Mouse (Mus musculus) E14TG2a.4 (cell line): ENCODE measurements around the gene Cyfip1.
A peak's percentile ranks its signal among the peaks of the same experiment; 100 is the strongest.

Experiments used
- H3K27me3 ChIP-seq: 2 replicates; pipeline ENCODE4 v1.6.1; 2014; ENCODE audit warnings: low read length, control low read depth; ENCODE audit not compliant: insufficient read depth
- H3K36me3 ChIP-seq: 2 replicates; pipeline ENCODE4 v1.6.1; 2014; ENCODE audit warnings: low read length, control low read depth; ENCODE audit not compliant: insufficient read depth
- H3K4me1 ChIP-seq: replicated peaks from 2 replicates; pipeline ENCODE4 v1.6.1; 2014; ENCODE audit warnings: low read depth, low read length, control low read depth
- H3K4me3 ChIP-seq: replicated peaks from 2 replicates; pipeline ENCODE4 v1.5.1; 2014; ENCODE audit warnings: mild to moderate bottlenecking, low read length
- H3K9me3 ChIP-seq: 2 replicates; pipeline ENCODE4 v1.6.1; 2014; ENCODE audit warnings: low read length, control low read depth
- CTCF ChIP-seq: conservative IDR thresholded peaks from 2 replicates; pipeline ENCODE4 v1.5.1; 2014; ENCODE audit warnings: low read length
- NANOG ChIP-seq: IDR thresholded peaks from 2 replicates; pipeline ENCODE4 v1.6.1; 2014; ENCODE audit warnings: borderline replicate concordance, low read length, mixed read lengths
- POU5F1 ChIP-seq: IDR thresholded peaks from 2 replicates; pipeline ENCODE4 v1.6.1; 2014; ENCODE audit warnings: low read length, borderline replicate concordance

The Cyfip1 gene

DNA sequence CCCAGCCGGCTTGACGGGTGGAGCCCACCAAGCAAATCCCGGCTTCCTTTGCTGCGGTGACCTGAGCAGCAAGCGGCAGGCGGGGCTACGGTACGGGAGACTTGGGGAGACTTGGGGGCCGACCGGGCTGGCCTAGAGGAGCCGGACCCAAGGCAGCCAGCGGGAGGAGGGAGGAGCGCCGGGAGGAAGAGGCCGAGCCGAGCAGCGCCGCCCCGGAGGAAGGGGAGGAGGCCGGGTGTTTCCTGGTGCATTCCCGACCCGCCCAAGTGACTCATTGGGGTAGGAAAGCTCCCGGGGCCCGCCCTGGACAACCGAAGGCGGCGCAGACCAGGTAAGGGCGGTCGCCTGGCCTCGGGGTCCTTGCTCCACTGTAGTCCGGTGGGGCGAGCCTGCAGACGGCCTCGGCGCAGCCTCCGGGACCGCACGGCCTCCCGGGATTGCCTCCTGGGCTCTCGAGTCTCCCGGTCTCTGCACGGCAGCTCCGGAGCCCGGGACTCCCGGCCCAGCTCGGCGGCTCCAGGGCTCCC is 495 bp downstream of the Cyfip1 start:
- no peaks in the 10 kb centered on the region for H3K27me3 ChIP-seq
- peak overlapping the region; percentile 89 for H3K4me3 ChIP-seq
- H3K36me3 ChIP-seq: no peaks in the 10 kb centered on the region
- TF ChIP-seq POU5F1 (no peak), CTCF (no peak), NANOG (no peak)
- H3K4me1 ChIP-seq: peaks cover 38% of the 10 kb centered on the region
- no peaks in the 10 kb centered on the region for H3K9me3 ChIP-seq

DNA sequence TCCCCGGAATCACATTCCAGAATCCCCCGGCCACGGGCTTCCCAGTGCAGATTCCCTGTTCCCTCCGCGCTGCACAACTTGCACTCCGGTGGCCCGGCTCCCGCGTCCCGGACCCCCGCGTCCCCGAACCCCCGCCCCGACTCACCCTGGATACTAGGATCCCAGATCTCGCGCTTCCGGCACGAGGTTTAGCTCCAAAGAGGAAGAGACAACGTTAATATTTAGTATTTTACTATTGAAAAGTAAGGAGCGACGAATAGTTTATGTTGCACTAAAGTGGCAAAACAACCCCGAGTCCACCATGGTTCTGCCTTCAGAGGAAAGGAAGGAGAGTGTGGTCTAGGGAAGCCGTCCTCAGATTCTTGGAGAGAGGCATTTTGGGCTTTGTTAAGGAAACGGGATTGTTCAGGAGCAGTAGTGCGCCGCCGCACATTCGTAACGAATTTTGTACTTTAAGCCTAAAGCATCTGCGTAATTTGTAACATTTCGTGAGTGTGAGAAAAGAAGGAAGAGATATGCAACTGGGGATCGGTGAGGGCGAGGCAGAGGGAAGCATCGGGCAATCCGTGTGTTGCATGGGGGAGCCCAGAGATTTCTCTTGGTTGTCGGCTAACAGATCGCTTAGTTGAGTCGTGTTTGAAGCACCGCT is 1.1 kb downstream of the Cyfip1 start:
- Histone ChIP-seq H3K4me1 (peaks cover 40% of the 10 kb centered on the region), H3K4me3 (peak overlapping the region; percentile 89), H3K36me3 (no peaks in the 10 kb centered on the region), H3K9me3 (no peaks in the 10 kb centered on the region), H3K27me3 (no peaks in the 10 kb centered on the region)
- TF ChIP-seq NANOG (no peak), POU5F1 (no peak), CTCF (no peak)

DNA sequence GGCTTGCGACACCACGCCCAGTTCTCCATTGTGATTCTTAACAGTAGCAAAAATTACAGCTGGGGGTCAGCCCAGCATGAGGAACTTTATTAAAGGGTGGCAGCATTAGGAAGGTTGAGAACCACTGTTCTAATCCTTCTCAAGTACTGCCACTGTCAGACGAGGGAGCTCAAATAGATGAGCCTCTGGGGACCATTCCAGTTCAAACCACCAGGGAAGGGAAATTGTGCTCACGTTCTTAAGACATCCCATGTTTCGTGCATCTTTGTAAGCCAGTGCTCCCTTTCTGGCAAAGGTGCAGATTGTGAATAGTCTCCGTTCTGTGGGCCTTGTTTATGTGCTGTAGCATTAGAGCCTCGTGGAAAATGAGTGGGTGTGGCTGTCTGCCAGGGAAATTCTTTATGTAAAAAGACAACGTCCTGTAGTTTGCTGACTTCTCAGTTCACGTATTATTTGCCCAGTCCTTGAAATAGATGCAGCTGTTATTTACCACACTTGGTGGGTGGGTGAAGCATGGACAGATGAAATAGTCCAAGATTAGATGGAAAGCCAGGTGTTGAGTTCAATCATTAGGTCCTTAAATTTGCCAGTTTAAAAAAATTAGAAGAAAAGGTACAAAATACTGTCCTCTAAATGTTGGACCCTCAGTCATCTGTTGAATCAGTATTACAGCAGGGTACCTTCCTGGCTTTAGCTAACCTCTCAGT is 5.2 kb downstream of the Cyfip1 start:
- H3K27me3 ChIP-seq: no peaks in the 10 kb centered on the region
- H3K4me1 ChIP-seq: peaks cover 63% of the 10 kb centered on the region
- H3K4me3 ChIP-seq: no peak overlapping the region
- H3K36me3 ChIP-seq: peaks cover 6% of the 10 kb centered on the region; the same call in 1 of the 2 replicates
- TF ChIP-seq CTCF: no peak
- TF ChIP-seq NANOG: no peak
- TF ChIP-seq POU5F1: no peak
- no peaks in the 10 kb centered on the region for H3K9me3 ChIP-seq

DNA sequence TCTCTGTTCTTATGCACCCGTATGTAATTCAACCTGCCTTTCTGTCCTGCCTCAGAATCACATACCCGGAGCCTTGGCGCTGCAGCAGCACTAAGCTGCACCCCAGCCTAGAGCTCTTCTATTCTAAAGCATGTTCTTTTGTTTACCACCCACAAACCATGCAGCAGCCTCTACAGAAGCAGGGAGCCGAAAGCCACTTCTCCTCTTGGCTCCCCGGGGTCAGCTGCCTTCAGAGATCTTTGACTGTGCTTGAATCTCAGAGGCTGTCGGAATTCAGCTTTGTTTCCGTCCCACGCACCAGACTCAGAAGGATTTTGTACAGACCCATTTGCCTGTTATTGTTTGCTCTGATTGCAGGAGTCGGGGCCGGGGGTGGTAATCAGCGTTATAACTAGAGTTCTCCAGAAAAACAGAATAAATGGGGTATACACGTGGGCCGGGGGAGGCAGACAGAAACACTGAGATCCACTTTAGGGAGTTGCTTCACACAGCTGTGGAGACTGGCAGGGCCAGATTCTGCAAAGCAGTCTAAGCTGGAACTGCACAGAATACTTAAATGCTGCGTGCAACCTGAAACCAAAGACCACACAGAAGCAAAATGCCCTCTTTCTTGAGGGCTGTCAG is 8.5 kb downstream of the Cyfip1 start:
- no peaks in the 10 kb centered on the region for H3K9me3 ChIP-seq
- TF ChIP-seq POU5F1: no peak
- no peak for TF ChIP-seq NANOG
- TF ChIP-seq CTCF: no peak
- peaks cover 66% of the 10 kb centered on the region for H3K4me1 ChIP-seq

DNA sequence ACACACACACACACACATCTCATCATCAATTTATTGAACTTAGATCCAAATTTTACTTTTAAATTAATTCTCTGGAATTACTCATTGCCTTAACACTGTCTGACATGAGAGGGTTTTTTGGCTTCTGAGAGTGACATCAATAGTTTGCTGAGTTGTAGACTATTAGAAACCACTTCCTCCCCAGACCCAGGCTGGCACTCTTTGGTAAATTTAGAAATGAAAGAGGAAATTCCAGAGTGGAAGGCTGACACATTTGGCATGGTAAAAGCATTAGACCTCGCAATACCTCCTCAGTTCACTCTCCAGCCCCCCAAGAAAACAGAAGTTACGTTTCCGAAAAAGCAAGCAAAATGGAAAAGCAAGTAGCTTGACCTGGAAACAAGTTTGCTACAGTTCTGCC is 11.2 kb downstream of the Cyfip1 start:
- H3K9me3 ChIP-seq: no peaks in the 10 kb centered on the region
- H3K4me1 ChIP-seq: peaks cover 57% of the 10 kb centered on the region
- TF ChIP-seq NANOG (no peak), CTCF (no peak), POU5F1 (no peak)
- no peaks in the 10 kb centered on the region for H3K27me3 ChIP-seq
- no peak overlapping the region for H3K4me3 ChIP-seq
- H3K36me3 ChIP-seq: peaks cover 10% of the 10 kb centered on the region; the same call in 1 of the 2 replicates

More for the DNA sequence above, 8.5 kb downstream of the Cyfip1 start:
- Histone ChIP-seq H3K27me3 (no peaks in the 10 kb centered on the region), H3K36me3 (peaks cover 10% of the 10 kb centered on the region; the same call in 1 of the 2 replicates), H3K4me3 (no peak overlapping the region)

DNA sequence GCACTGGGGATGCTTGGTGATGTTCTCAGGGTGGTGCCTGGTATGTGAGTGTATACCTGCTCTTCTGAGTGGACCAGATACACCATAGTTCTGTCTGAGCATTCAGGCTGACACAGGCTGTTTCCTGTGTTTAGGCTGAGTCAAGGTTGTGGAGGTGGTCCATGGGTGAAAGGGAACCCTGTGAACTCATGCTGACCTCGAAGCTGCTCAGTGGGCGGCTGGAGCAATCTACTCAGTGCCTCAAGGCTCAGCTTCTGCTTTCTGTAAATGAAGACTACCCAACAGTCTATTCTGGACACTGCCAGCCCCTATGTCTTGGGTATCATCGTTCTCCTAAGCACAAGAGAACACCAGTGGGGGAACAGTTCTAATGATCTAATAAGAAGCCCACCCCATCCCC is 14.1 kb downstream of the Cyfip1 start:
- H3K36me3 ChIP-seq: peaks cover 11% of the 10 kb centered on the region; the same call in 1 of the 2 replicates
- no peak overlapping the region for H3K4me3 ChIP-seq
- no peaks in the 10 kb centered on the region for H3K27me3 ChIP-seq
- TF ChIP-seq NANOG (no peak), POU5F1 (no peak)
- peaks cover 45% of the 10 kb centered on the region for H3K4me1 ChIP-seq
- H3K9me3 ChIP-seq: no peaks in the 10 kb centered on the region

DNA sequence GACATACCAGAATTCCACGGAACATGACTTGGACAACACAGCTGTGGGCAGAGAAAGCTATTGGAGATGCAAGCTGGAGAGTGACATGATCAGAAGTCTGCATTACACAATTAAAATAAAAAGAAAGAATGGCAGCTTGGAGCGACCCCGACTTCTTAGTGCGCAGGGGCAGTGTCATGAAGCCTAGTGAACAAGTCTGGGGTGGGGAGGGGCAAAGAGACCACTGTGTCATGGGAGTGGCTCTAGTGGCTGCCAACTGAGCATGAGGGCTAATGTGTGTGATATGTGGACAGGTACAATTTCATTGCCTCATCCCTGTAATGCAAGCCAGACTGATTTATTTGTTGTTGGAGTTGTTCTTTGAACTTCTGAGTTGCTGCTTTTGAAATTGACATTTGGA is 15.2 kb downstream of the Cyfip1 start:
- Histone ChIP-seq H3K4me1 (peaks cover 37% of the 10 kb centered on the region), H3K9me3 (no peaks in the 10 kb centered on the region)
- TF ChIP-seq CTCF (no peak), POU5F1 (no peak), NANOG (no peak)

DNA sequence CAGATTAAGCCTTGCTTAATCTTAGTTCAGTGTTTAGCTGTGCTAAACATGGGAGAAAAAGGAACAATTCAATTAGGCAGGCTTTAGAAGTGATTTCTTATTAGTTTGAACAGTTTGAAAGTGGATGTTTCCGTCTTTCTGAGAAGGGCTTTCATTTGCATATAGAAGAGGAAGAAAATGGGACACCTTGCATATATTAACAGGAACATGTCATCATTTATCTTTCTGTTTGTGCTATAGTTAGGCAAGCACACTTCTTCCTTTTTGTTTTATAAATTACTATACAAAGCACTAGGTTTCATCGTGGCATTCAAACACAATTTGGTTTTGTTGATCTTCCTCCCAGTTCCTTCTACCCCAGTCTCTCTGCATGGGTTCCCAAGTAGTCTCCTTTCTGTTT is 16.2 kb downstream of the Cyfip1 start:
- Histone ChIP-seq H3K36me3 (peaks cover 9% of the 10 kb centered on the region; the same call in 1 of the 2 replicates), H3K27me3 (no peaks in the 10 kb centered on the region), H3K9me3 (no peaks in the 10 kb centered on the region), H3K4me3 (no peak overlapping the region), H3K4me1 (peaks cover 33% of the 10 kb centered on the region)
- TF ChIP-seq CTCF (no peak), NANOG (no peak), POU5F1 (no peak)

More for the DNA sequence above, 15.2 kb downstream of the Cyfip1 start:
- H3K36me3 ChIP-seq: peaks cover 10% of the 10 kb centered on the region; the same call in 1 of the 2 replicates
- H3K27me3 ChIP-seq: no peaks in the 10 kb centered on the region
- H3K4me3 ChIP-seq: no peak overlapping the region
